Mouse (Mus musculus) gastrocnemius, postnatal 36 days (tissue): ENCODE measurements around the gene Tnfrsf21. TPM values are rescaled to one million over a fixed set of nuclear protein-coding genes. Genes with fewer than 3 reads are reported as not detected.

ENCODE experiments used
- DNase-seq, 2 experiments: peaks; one replicate each; pipeline ENCODE4 v3.0.0; 2022
- intact Hi-C: fragments of 180-260 bp; cut with DNase I; formaldehyde crosslinking; loops from one replicate; pipeline ENCODE4 v1.15.1; 2025
- long read RNA-seq, 2 experiments: library from polyadenylated mRNA; stranded (forward); transcript quantifications; one replicate each; pipeline ENCODE4 v2.0.0; 2021
- total RNA-seq, 2 experiments: library from RNA; stranded (reverse); gene quantifications; 2 replicates each; pipeline ENCODE4 v1.2.3; 2021

The Tnfrsf21 gene
- total RNA-seq = 10 to 100 TPM; 22.5 to 23.0 TPM
- long read RNA-seq, experiment 1, partial matches to known transcripts = 4 of 7 reads
- long read RNA-seq, experiment 1, other reads (novel, unspliced or antisense) = 1 of 7 reads
- long read RNA-seq, experiment 2, transcript Tnfrsf21-201 (6 exons, 3,627 nt) = major isoform, 6 of 12 reads
- long read RNA-seq, experiment 2, partial matches to known transcripts = 1 of 12 reads
- long read RNA-seq, experiment 2, other reads (novel, unspliced or antisense) = 5 of 12 reads

- peak; percentile 89 to 90 for DNase-seq
- intact Hi-C loops = loop anchor here (1.0 to 5.0 kb wide), 2 partner anchors 121 to 213 kb away; no protein-coding TSS in a partner anchor
These were observed at the start of gene Tnfrsf21 for GRCm38 (mm10) chr17:43016371-43017331. Gene Tnfrsf21, plus strand, starts transcription at chr17:43016555.

- intact Hi-C loops = no loop called here
- no peak for DNase-seq
These were observed 48.2 kb upstream of the Tnfrsf21 start for GRCm38 (mm10) chr17:42968174-42968573.

GRCm38 (mm10) chr17:42975312-42975996 lies 40.9 kb upstream of the Tnfrsf21 start:
- DNase-seq = no peak
- intact Hi-C loops = no loop called here

- DNase-seq = no peak
- intact Hi-C loops = no loop called here
These were observed 38.6 kb upstream of the Tnfrsf21 start for GRCm38 (mm10) chr17:42977766-42978165.

GRCm38 (mm10) chr17:42978345-42978744 lies 38.0 kb upstream of the Tnfrsf21 start:
- intact Hi-C loops = no loop called here
- no peak for DNase-seq

GRCm38 (mm10) chr17:42981806-42982205 lies 34.5 kb upstream of the Tnfrsf21 start:
- intact Hi-C loops = no loop called here
- no peak for DNase-seq

GRCm38 (mm10) chr17:42982568-42982967 lies 33.8 kb upstream of the Tnfrsf21 start:
- DNase-seq = no peak
- intact Hi-C loops = no loop called here

- intact Hi-C loops = no loop called here
- no peak for DNase-seq
These were observed 30.3 kb upstream of the Tnfrsf21 start for GRCm38 (mm10) chr17:42985837-42986589.

- DNase-seq = no peak
- intact Hi-C loops = no loop called here
These were observed 28.7 kb upstream of the Tnfrsf21 start for GRCm38 (mm10) chr17:42987692-42988091.

- DNase-seq = no peak
- intact Hi-C loops = no loop called here
These were observed 26.4 kb upstream of the Tnfrsf21 start for GRCm38 (mm10) chr17:42989981-42990380.

- intact Hi-C loops = no loop called here
These were observed 25.2 kb upstream of the Tnfrsf21 start for GRCm38 (mm10) chr17:42991112-42991511.

GRCm38 (mm10) chr17:42999446-42999977 lies 16.8 kb upstream of the Tnfrsf21 start:
- DNase-seq = no peak
- intact Hi-C loops = no loop called here

More at GRCm38 (mm10) chr17:42991112-42991511, 25.2 kb upstream of the Tnfrsf21 start:
- no peak for DNase-seq

- intact Hi-C loops = no loop called here
These were observed 15.8 kb upstream of the Tnfrsf21 start for GRCm38 (mm10) chr17:43000598-43000997.

GRCm38 (mm10) chr17:43012718-43013117 lies 3.6 kb upstream of the Tnfrsf21 start:
- intact Hi-C loops = loop anchor here (5.0 kb wide), 1 partner anchor 455 kb away; no protein-coding TSS in a partner anchor
- peak; percentile 31 to 35 for DNase-seq

More at GRCm38 (mm10) chr17:43000598-43000997, 15.8 kb upstream of the Tnfrsf21 start:
- no peak for DNase-seq

GRCm38 (mm10) chr17:43017341-43018052 lies 1.1 kb downstream of the Tnfrsf21 start:
- intact Hi-C loops = loop anchor here (5.0 kb wide), 1 partner anchor 120 kb away; no protein-coding TSS in a partner anchor
- DNase-seq = peak; percentile 20 to 39

- no peak for DNase-seq
- intact Hi-C loops = loop anchor here (5.0 kb wide), 1 partner anchor 119 kb away; no protein-coding TSS in a partner anchor
These were observed 1.7 kb downstream of the Tnfrsf21 start for GRCm38 (mm10) chr17:43018071-43018470.

- no peak for DNase-seq
- intact Hi-C loops = loop anchor here (5.0 kb wide), 1 partner anchor 118 kb away; no protein-coding TSS in a partner anchor
These were observed 3.3 kb downstream of the Tnfrsf21 start for GRCm38 (mm10) chr17:43019660-43020059.

- no peak for DNase-seq
- intact Hi-C loops = no loop called here
These were observed 4.7 kb downstream of the Tnfrsf21 start for GRCm38 (mm10) chr17:43021017-43021416.

- intact Hi-C loops = no loop called here
- no peak for DNase-seq
These were observed 5.7 kb downstream of the Tnfrsf21 start for GRCm38 (mm10) chr17:43022056-43022455.
